Mouse (Mus musculus) G1E-ER4 (cell line): Measurements from ENCODE around the gene Fam19a4. TPM values are rescaled to one million over a fixed set of nuclear protein-coding genes. Genes with fewer than 3 reads are reported as not detected.

ENCODE experiments used
- GATA1 ChIP-seq: IDR thresholded peaks from one replicate; pipeline ENCODE4 v1.8.0; 2012; ENCODE audit warnings: low read length, inconsistent platforms
- polyA plus RNA-seq: library from polyadenylated mRNA; stranded (reverse); fragments of >175 nt; gene quantifications from 2 replicates; pipeline ENCODE4 v1.2.3, GENCODE M21; 2012

Gene Fam19a4
- not detected in 2 replicates for polyA plus RNA-seq

GRCm38 (mm10) chr6:97060074-97060681 lies at the start of gene Fam19a4:
Fam19a4 (minus strand) TSS chr6:97060413.
- TF ChIP-seq GATA1: no peak

GRCm38 (mm10) chr6:97106777-97107176 lies 46.6 kb upstream of the Fam19a4 start:
- no peak for TF ChIP-seq GATA1

- TF ChIP-seq GATA1: no peak
Measured at GRCm38 (mm10) chr6:97106106-97106505, 45.9 kb upstream of the Fam19a4 start.

DNA sequence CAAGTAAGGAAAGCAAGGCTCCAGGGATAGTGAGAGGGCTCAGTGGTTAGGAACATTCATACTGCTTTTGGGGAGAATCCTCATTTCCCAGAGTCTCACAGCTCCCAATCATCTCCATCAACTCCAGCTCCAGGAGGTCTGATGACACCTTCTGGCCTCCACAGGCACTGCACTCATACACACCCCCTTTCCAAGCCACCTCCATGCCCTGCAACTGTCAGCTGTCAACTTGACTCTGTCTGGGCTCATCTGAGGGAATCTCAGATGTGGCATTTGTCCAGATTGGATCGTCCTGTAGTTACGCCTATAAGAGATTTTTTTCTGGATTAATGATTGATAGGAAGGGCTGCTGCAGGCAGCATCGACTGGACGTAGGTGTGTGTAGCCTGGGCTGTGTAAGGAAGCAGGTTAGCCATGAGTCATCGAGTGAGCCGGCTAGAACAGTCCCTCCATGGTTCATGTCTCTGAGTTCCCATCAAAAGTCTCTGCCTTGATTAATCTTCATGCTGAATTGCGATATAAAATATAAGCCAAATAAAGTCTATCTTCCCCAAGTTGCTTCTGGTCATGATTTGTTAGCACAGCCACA lies 44.1 kb upstream of the Fam19a4 start:
- no peak for TF ChIP-seq GATA1

DNA sequence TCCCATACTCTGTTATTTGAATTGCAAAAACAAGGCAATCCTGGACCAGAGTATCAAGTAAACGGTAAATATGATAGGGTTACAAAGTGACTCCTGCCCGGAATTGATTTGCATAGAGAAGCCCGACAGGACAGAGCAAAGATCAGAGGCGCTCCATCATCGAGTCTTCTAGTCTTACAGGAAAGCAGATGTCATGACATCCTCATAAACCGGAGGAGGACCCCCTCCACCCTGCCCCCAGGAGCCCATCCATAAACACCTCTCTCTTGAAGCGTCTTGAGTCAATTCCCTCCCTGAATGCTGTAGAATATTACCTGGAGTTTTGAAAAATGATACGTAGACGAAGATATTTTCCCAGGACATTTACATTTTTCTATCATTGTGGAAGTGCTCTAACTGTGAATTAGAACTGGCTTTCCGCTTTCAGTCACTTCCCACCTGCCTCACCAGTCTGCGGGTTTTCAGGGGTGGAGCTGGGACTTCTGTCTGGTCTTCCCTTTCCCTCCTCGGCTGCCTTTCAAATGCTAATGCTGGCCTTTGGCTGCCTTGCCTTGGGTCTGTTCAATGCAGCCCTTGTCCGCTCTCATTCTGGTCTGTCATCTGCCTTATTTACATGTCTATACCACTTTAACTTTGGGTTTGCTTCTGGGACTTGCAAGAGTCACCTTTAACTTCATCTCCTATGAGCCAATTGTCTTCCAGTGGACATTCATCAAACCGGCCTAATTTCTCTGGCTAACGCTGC lies 41.9 kb upstream of the Fam19a4 start:
- TF ChIP-seq GATA1: no peak

GRCm38 (mm10) chr6:97101190-97101957 lies 41.2 kb upstream of the Fam19a4 start:
- TF ChIP-seq GATA1: no peak

DNA sequence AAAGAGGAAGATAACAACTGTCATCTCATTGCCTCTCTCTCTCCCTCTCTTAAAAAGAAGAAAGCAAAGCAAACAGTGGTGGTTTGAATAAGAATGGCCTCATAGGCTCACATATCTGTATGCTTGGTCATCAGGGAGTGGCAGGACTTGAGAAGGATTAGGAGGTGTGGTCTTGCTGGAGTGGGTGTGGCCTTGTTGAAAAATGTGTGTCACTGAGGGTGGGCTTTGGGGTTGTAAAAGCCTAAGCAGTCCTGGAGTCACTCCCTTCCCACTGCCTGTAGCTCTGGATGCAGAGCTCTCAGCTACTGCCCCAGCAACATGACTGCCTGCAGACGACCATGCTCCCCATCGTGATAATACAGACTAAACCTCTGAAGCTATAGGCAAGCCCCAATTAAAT lies 22.1 kb upstream of the Fam19a4 start:
- TF ChIP-seq GATA1: no peak

- no peak for TF ChIP-seq GATA1
Measured at GRCm38 (mm10) chr6:97080016-97080415, 19.8 kb upstream of the Fam19a4 start.

DNA sequence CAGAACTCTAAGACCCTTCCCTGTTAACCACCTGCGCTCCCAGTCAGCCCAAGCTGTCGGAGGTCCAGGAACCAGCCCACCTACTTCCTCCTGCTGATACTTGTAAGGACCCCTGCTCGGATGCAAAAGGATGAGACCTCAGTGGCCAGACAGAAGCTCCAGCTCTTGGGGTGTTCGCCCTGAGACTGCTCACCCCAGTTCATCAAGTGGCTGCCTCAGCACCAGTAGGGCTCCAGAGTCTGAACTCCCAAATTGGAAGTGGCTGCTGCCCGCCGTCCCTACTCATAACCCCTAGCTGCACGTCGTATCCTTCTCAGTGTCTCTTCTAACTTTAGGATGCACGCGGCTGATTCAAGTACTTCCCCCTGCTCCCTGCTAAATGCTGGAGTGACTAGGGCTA lies 614 bp downstream of the Fam19a4 start:
- TF ChIP-seq GATA1: no peak

DNA sequence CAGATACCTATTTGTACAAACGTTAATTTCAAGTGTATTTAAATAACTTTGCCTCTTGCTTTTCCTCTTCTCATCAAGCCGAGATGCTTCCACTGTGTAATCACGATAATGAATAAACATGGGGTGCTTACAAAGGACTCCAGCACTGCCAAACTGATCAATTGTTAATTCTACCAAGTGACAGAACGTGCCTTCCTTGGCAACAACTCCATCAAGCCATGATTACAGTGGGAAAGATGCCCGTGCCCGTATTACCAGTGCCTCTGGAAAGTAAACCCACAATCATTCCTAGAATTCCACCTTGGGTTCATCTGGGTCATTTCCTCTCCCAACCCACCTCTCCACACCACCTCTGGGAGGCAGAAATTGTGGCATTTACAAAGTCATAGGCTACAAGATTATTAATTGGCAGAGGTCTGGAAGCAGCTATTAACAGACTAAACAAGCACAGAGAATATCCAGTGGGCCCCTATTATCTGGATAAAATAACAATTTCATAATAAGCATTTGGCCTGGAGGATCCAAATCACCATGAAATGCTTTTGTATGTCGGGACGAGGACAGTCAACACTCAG lies 7.9 kb downstream of the Fam19a4 start:
- TF ChIP-seq GATA1: no peak

- no peak for TF ChIP-seq GATA1
Measured at GRCm38 (mm10) chr6:97048403-97048802, 11.8 kb downstream of the Fam19a4 start.

GRCm38 (mm10) chr6:97046541-97046940 lies 13.7 kb downstream of the Fam19a4 start:
- TF ChIP-seq GATA1: no peak

DNA sequence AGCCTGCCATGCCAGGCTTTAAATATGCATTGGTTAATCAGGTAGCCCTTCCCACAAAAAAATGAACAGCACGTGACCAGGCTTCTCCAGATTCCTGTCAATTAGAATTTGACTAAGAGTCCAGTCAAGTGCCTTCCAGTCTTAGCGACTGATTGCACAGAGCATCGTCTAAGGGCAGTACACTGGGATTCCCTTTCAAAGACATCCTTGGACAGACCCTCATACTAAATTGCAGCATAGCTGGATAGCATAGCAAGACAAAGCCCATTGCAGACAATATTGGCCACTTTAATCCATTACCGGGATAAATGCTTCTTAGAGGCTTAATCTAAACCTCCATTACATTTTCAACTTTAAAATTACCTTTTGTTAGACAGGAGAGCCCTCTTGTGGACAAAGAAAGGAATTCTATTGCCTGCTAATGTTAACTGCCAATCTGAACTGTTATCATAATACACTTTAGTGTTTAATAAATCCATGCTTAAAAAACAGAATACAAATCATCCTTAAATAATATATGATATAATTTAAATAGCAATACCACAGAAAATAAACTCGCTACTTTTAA lies 33.0 kb downstream of the Fam19a4 start:
- TF ChIP-seq GATA1: no peak

DNA sequence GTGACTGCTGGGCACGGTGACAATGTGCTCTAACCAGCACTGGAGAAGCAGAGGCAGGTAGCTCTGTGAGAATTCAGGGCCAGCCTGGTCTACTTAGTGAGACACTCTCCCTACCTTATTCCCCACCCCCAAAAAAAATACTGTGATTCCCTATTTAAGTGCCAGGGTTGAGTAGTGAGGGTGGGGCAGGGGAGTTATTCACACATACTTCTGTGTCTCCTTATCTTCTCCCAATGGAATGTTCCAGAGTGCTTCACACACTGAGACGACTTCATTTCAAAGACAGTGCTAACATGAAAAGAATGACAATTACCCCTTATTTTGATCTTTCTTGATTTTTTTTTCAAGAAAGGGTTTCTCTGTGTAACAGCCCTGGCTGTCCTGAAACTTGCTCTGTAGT lies 40.9 kb downstream of the Fam19a4 start:
- no peak for TF ChIP-seq GATA1

- no peak for TF ChIP-seq GATA1
Measured at GRCm38 (mm10) chr6:97016711-97017110, 43.5 kb downstream of the Fam19a4 start.
